11 mouse cellular contexts compared by ENCODE assay signal in genomic region chr3:89956177-89956971, GRCm38 (mm10).
"Had no signal": no experiment of that assay in that cellular context is flagged by ENCODE, and none has a peak within 500 bp of the region (broad histone marks: within the 10 kb centered on the region; RNA-seq: fewer than 3 reads in every experiment).

No protein-coding gene starts in this region.

- DNase-seq: liver, postnatal 0 days; lung, adult 2 months; lung, postnatal 14 days; lung, postnatal 36 days; right cerebral cortex, adult 18-20 months; right cerebral cortex, postnatal 25 days; right cerebral cortex, postnatal 4 days; spleen, adult 18-20 months; thymus, adult 2 months; thymus, postnatal 25 days; thymus, postnatal 4 days had no signal
